Mouse (Mus musculus) myocyte (in vitro differentiated cells): Measurements from ENCODE around the gene Nlrc5. TPM values are rescaled to one million over a fixed set of nuclear protein-coding genes. Genes with fewer than 3 reads are reported as not detected.

Source experiments
- polyA plus RNA-seq: library from polyadenylated mRNA; unstranded; fragments of >200 nt; fragmentation: generic; extraction: Trizol; gene quantifications from one replicate; pipeline ENCODE4 v1.2.1, GENCODE M21; 2012; ENCODE audit warnings: missing spikeins

Gene Nlrc5
- polyA plus RNA-seq, 1 experiment = 0.40 TPM

Other genes with a start within 250 kb of the Nlrc5 start
- gene Nup93, start 219.8 kb upstream of the Nlrc5 start, polyA plus RNA-seq = 38.1 TPM
- 0.04 TPM for gene Slc12a3, start 105.2 kb upstream of the Nlrc5 start, polyA plus RNA-seq
- 292 TPM for gene Herpud1, start 47.9 kb upstream of the Nlrc5 start, polyA plus RNA-seq
- gene Cpne2, start 98.6 kb downstream of the Nlrc5 start, polyA plus RNA-seq = 20.4 TPM
- gene Rspry1, start 167.6 kb downstream of the Nlrc5 start, polyA plus RNA-seq = 7.4 TPM
- 24.2 TPM for gene Fam192a, start 167.6 kb downstream of the Nlrc5 start, polyA plus RNA-seq
- gene Arl2bp, start 232.2 kb downstream of the Nlrc5 start, polyA plus RNA-seq = 67.4 TPM